Mouse (Mus musculus): ENCODE results near the gene Taar7a. TPM values are rescaled to one million over a fixed set of nuclear protein-coding genes. Genes with fewer than 3 reads are reported as not detected.

Gene Taar7a
- polyA plus RNA-seq, 1 experiment from 2014 or later, result not detected

DNA sequence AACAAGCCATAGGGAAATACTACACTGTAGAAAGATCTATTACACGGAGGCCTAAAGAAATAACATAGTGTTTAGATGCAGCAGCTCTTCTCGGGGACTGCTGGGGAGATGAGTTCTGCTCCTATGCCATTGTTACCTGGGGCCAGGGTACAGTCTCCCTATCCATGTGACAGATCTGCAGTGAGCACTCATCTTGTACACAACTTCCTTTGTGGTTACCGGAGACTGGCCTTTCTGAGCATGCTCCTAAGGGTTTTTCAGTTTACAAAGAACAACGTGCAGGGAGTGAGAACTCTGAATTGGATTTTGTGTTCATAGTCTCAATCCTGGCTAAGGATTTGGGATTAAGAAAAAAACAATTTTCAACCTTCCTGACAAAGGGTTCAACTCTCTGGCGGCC is 6.9 kb downstream of the Taar7a start:
- DNase-seq (ENCODE audit: low spot score) (no peak), ATAC-seq (replicated peaks; ENCODE audit: low FRiP score, low TSS enrichment, low read depth) (no peak)
- Histone ChIP-seq H3K4me1 (replicated peaks; ENCODE audit: control insufficient read depth, insufficient read depth, low read length) (no peaks in the 10 kb centered on the region), H3K27me3 (replicated peaks; ENCODE audit: control insufficient read depth, insufficient read depth, low read length) (no peaks in the 10 kb centered on the region), H3K27ac (ENCODE audit: low read depth) (no peak overlapping the region), H3K4me3 (ENCODE audit: low read depth, low read length) (no peak overlapping the region), H3K4me2 (ENCODE audit: low read length) (no peak overlapping the region), H3K36me3 (ENCODE audit: control insufficient read depth, insufficient read depth, low read length) (no peaks in the 10 kb centered on the region), H3K9me3 (ENCODE audit: control insufficient read depth, low read length) (no peaks in the 10 kb centered on the region), H3K9ac (ENCODE audit: low read length) (no peak overlapping the region)
- 79% methylated on average over 5 of the region's 5 CpGs for WGBS

DNA sequence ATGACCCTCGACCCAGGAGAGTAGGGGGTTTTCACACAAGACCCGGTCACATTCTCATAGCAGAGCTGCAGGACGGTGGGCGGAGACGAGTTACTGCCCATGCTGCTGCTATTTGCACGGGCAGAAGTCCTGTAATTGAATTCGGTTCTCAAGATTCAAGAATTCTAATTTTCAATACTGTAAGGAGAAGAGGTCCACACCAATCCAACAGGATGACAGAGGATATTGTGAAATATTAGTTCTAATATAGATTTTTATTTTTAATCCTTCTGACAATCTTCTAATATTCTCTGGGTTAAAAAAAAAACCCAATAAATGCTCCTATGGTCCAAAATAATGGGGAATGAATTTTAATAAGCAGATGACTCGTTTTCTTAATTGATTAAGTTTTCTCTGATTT is 7.7 kb downstream of the Taar7a start, which contains the start of gene Taar6:
Taar6 (minus strand) TSS at position 101 of the 400 bp plus-strand sequence.
- Histone ChIP-seq H3K9me3 (ENCODE audit: control insufficient read depth, low read length) (no peaks in the 10 kb centered on the region), H3K27me3 (replicated peaks; ENCODE audit: control insufficient read depth, insufficient read depth, low read length) (no peaks in the 10 kb centered on the region), H3K4me3 (ENCODE audit: low read depth, low read length) (no peak within 1 kb of the TSS), H3K4me2 (ENCODE audit: low read length) (no peak within 1 kb of the TSS), H3K9ac (ENCODE audit: low read length) (no peak within 1 kb of the TSS), H3K27ac (ENCODE audit: low read depth) (no peak within 1 kb of the TSS), H3K36me3 (ENCODE audit: control insufficient read depth, insufficient read depth, low read length) (no peaks in the 10 kb centered on the region), H3K4me1 (replicated peaks; ENCODE audit: control insufficient read depth, insufficient read depth, low read length) (no peaks in the 10 kb centered on the region)
- no peak for ATAC-seq (replicated peaks; ENCODE audit: low FRiP score, low TSS enrichment, low read depth)
- 69% methylated on average over 8 of the region's 8 CpGs for WGBS
- no peak for DNase-seq (ENCODE audit: low spot score)

DNA sequence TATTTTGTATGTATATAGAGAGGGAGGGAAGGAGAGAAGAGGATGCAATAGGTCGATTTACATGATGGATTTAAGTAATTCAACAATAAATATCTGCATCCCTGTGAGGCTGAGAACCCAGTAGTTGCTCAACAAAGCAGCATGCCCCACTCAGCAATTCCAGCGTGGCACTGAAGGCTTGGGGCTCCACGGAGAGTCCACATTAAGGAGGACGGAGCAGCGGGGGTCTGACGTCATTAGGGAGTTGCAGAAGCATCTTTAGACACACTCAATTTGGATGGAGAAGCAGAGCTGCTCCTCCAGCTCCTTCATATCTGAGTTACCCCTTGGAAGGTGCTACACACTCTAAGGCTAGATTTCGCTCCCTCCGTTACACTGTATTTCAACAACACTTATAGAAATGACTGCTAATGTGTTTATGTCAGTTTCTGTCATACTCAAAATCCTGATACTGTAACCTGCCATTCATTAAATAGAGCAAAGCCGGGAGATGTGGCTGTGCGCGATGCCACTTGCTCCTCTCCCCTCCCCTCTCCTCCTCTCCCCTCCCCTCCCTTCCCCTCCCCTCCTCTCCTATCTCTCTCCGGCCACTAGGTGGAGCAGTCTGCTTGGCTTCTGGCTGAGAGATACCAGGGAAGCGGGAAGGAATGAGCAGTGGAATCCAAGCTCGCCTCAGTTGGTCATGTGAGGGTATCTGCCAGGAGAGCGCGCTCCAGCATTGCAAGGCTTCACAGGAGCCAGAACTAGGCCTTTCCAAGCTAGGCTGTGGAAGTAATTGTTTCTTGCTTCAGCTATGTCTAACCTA is 14.2 kb downstream of the Taar7a start:
- no peak overlapping the region for H3K4me3 ChIP-seq (ENCODE audit: low read depth, low read length)
- H3K36me3 ChIP-seq (ENCODE audit: control insufficient read depth, insufficient read depth, low read length), result no peaks in the 10 kb centered on the region
- DNase-seq (ENCODE audit: low spot score) (peak; percentile 71), ATAC-seq (replicated peaks; ENCODE audit: low FRiP score, low TSS enrichment, low read depth) (peak; percentile 50; the same call in 1 of the 2 replicates)
- H3K27me3 ChIP-seq (replicated peaks; ENCODE audit: control insufficient read depth, insufficient read depth, low read length), result no peaks in the 10 kb centered on the region
- WGBS, result 45% methylated on average over 16 of the region's 16 CpGs
- no peak overlapping the region for H3K9ac ChIP-seq (ENCODE audit: low read length)
- no peak overlapping the region for H3K4me2 ChIP-seq (ENCODE audit: low read length)
- H3K9me3 ChIP-seq (ENCODE audit: control insufficient read depth, low read length), result no peaks in the 10 kb centered on the region
- H3K27ac ChIP-seq (ENCODE audit: low read depth), result no peak overlapping the region
- H3K4me1 ChIP-seq (replicated peaks; ENCODE audit: control insufficient read depth, insufficient read depth, low read length), result no peaks in the 10 kb centered on the region

DNA sequence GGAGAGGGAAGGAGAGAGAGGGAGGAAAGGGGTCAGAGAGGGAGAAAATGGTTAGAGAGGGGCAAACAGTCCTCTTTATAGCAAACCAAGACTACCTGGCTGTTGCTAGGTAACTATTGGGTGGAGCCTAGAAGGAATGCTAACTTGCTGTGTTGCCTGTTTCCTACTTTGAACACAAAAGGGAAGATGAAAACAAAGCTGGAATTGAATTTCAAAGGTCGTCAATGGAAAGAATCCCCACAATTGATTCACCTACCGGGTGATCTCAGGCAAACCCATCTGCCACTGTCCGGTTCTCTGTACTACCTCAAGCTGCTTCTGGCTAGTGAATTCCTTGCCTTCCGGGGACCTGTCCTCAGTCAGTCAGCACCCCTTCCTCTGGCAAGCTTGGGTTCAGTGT is 15.3 kb downstream of the Taar7a start:
- no peak overlapping the region for H3K4me2 ChIP-seq (ENCODE audit: low read length)
- no peaks in the 10 kb centered on the region for H3K9me3 ChIP-seq (ENCODE audit: control insufficient read depth, low read length)
- H3K9ac ChIP-seq (ENCODE audit: low read length), result no peak overlapping the region
- no peaks in the 10 kb centered on the region for H3K27me3 ChIP-seq (replicated peaks; ENCODE audit: control insufficient read depth, insufficient read depth, low read length)
- no peak overlapping the region for H3K4me3 ChIP-seq (ENCODE audit: low read depth, low read length)
- WGBS, result 68% methylated on average over 4 of the region's 4 CpGs
- no peaks in the 10 kb centered on the region for H3K4me1 ChIP-seq (replicated peaks; ENCODE audit: control insufficient read depth, insufficient read depth, low read length)
- no peaks in the 10 kb centered on the region for H3K36me3 ChIP-seq (ENCODE audit: control insufficient read depth, insufficient read depth, low read length)
- DNase-seq (ENCODE audit: low spot score) (no peak), ATAC-seq (replicated peaks; ENCODE audit: low FRiP score, low TSS enrichment, low read depth) (no peak)
- no peak overlapping the region for H3K27ac ChIP-seq (ENCODE audit: low read depth)

DNA sequence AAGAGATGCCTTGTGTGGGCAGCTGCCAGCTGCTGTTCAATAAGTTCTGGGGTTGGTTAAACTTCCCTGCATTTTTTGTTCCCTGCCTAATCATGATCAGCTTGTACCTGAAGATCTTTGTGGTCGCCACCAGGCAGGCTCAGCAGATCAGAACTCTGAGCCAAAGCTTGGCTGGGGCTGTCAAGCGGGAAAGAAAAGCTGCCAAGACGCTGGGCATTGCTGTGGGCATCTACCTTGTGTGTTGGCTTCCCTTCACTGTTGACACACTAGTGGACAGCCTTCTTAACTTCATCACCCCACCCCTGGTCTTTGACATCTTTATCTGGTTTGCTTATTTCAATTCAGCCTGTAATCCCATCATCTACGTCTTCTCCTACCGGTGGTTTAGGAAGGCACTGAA is 22.0 kb downstream of the Taar7a start:
- Histone ChIP-seq H3K27me3 (replicated peaks; ENCODE audit: control insufficient read depth, insufficient read depth, low read length) (no peaks in the 10 kb centered on the region), H3K9ac (ENCODE audit: low read length) (no peak overlapping the region), H3K36me3 (ENCODE audit: control insufficient read depth, insufficient read depth, low read length) (no peaks in the 10 kb centered on the region), H3K4me1 (replicated peaks; ENCODE audit: control insufficient read depth, insufficient read depth, low read length) (no peaks in the 10 kb centered on the region), H3K27ac (ENCODE audit: low read depth) (no peak overlapping the region), H3K4me2 (ENCODE audit: low read length) (no peak overlapping the region), H3K4me3 (ENCODE audit: low read depth, low read length) (no peak overlapping the region), H3K9me3 (ENCODE audit: control insufficient read depth, low read length) (no peaks in the 10 kb centered on the region)
- ATAC-seq (replicated peaks; ENCODE audit: low FRiP score, low TSS enrichment, low read depth) (no peak), DNase-seq (ENCODE audit: low spot score) (no peak)
- WGBS, result 83% methylated on average over 5 of the region's 5 CpGs

DNA sequence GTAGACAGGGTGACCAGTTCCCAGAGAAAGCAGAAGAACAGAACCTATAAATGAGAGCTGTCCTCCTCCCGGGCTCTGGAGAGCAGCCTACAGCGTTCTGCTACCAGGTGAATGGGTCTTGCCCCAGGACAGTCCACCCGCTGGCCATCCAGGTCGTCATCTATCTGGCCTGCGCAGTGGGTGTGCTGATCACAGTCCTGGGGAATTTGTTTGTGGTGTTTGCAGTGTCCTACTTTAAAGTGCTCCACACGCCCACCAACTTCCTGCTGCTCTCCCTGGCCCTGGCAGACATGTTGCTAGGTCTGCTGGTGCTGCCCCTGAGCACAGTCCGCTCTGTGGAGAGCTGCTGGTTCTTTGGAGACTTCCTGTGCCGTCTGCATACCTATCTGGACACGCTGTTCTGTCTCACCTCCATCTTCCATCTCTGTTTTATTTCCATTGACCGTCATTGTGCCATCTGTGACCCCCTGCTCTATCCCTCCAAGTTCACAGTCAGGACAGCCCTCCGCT is 22.6 kb downstream of the Taar7a start, which contains the start of gene Taar5:
Taar5 (plus strand) TSS at position 51 of the 510 bp plus-strand sequence.
- Histone ChIP-seq H3K4me3 (ENCODE audit: low read depth, low read length) (no peak within 1 kb of the TSS), H3K36me3 (ENCODE audit: control insufficient read depth, insufficient read depth, low read length) (no peaks in the 10 kb centered on the region), H3K4me2 (ENCODE audit: low read length) (no peak within 1 kb of the TSS), H3K9me3 (ENCODE audit: control insufficient read depth, low read length) (no peaks in the 10 kb centered on the region), H3K4me1 (replicated peaks; ENCODE audit: control insufficient read depth, insufficient read depth, low read length) (no peaks in the 10 kb centered on the region), H3K27ac (ENCODE audit: low read depth) (no peak within 1 kb of the TSS), H3K27me3 (replicated peaks; ENCODE audit: control insufficient read depth, insufficient read depth, low read length) (no peaks in the 10 kb centered on the region), H3K9ac (ENCODE audit: low read length) (no peak within 1 kb of the TSS)
- DNase-seq (ENCODE audit: low spot score) (no peak), ATAC-seq (replicated peaks; ENCODE audit: low FRiP score, low TSS enrichment, low read depth) (no peak)
- 80% methylated on average over 11 of the region's 11 CpGs for WGBS

DNA sequence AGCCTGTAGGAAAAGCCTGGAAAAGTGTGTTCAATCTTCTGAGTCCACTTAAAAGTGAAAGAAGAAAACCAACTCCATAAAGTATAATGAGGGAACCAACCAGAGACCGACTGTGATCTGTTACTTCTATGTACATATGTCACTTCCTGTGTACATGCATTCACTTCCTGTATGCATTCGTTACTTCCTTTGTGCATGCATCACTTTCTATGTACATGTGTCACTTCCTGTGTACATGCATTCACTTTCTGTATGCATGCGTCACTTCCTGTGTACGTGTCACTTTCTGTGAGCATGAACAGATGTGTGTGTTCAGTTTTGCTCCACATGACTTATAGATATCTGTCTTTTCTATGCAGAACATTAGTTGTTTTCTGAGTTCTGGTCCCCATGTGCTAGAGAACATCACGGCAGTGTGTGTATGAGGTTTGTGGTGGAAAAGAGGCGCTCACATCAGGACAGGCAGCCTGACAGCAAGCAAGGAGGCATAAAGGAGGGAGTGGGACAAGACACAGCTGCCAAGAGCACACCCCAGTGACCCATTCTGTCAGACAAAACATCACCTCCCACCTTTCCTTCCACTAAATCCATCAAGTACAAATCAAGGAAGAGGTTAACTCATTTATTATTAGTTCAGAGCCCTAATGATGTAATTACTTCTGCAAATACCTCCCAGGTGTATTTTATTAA is 28.2 kb downstream of the Taar7a start:
- Histone ChIP-seq H3K27ac (ENCODE audit: low read depth) (no peak overlapping the region), H3K4me1 (replicated peaks; ENCODE audit: control insufficient read depth, insufficient read depth, low read length) (no peaks in the 10 kb centered on the region), H3K27me3 (replicated peaks; ENCODE audit: control insufficient read depth, insufficient read depth, low read length) (no peaks in the 10 kb centered on the region), H3K9me3 (ENCODE audit: control insufficient read depth, low read length) (no peaks in the 10 kb centered on the region), H3K4me3 (ENCODE audit: low read depth, low read length) (no peak overlapping the region), H3K4me2 (ENCODE audit: low read length) (no peak overlapping the region), H3K36me3 (ENCODE audit: control insufficient read depth, insufficient read depth, low read length) (no peaks in the 10 kb centered on the region), H3K9ac (ENCODE audit: low read length) (no peak overlapping the region)
- DNase-seq (ENCODE audit: low spot score), result no peak
- no peak for ATAC-seq (replicated peaks; ENCODE audit: low FRiP score, low TSS enrichment, low read depth)
- WGBS, result 79% methylated on average over 6 of the region's 6 CpGs

DNA sequence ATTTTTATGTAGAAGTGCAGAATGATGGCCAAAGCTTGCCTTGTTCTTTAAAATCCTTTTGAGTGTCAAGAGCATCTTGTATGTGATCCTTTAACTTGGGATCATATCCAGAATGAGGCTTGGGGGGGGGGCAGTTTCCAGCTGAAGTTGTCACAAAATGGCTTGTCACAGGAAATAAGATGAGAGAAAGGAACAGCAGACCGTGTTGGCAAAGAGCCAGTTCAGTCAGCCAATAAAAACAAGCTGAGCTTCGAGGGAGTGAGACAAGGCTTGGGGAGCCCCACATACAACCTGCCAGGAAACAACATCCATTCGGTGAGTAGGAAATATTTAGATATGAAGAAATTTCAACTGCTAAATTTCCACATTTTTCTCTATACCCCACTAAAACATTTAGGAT is 29.8 kb downstream of the Taar7a start:
- WGBS, result 51% methylated on average over 3 of the region's 3 CpGs
- ATAC-seq (replicated peaks; ENCODE audit: low FRiP score, low TSS enrichment, low read depth) (no peak), DNase-seq (ENCODE audit: low spot score) (no peak)
- Histone ChIP-seq H3K9me3 (ENCODE audit: control insufficient read depth, low read length) (no peaks in the 10 kb centered on the region), H3K4me1 (replicated peaks; ENCODE audit: control insufficient read depth, insufficient read depth, low read length) (no peaks in the 10 kb centered on the region), H3K4me2 (ENCODE audit: low read length) (no peak overlapping the region), H3K9ac (ENCODE audit: low read length) (no peak overlapping the region), H3K36me3 (ENCODE audit: control insufficient read depth, insufficient read depth, low read length) (no peaks in the 10 kb centered on the region), H3K27me3 (replicated peaks; ENCODE audit: control insufficient read depth, insufficient read depth, low read length) (no peaks in the 10 kb centered on the region), H3K27ac (ENCODE audit: low read depth) (no peak overlapping the region), H3K4me3 (ENCODE audit: low read depth, low read length) (no peak overlapping the region)

Data from intestine, embryonic 14.5 days (tissue).